Mouse (Mus musculus) liver, postnatal 0 days (tissue): ENCODE data around the gene Fer1l5.

Source experiments
- CTCF ChIP-seq: sonication (generic); IDR thresholded peaks from 2 replicates; pipeline ENCODE4 v1.5.1; 2016; ENCODE audit warnings: antibody characterized with exemption, low read depth
- EP300 ChIP-seq: IDR thresholded peaks from 2 replicates; pipeline ENCODE4 v1.6.1; 2016; ENCODE audit warnings: antibody characterized with exemption, low read depth, mild to moderate bottlenecking

GRCm38 (mm10) chr1:36444471-36445464 lies 72.7 kb downstream of the Fer1l5 start, which contains the start of gene Lman2l:
- TF ChIP-seq CTCF (no peak; the same call in 1 of the 2 replicates), EP300 (no peak)
